Mouse (Mus musculus): Measurements from ENCODE around the gene Tmem86b.

DNA sequence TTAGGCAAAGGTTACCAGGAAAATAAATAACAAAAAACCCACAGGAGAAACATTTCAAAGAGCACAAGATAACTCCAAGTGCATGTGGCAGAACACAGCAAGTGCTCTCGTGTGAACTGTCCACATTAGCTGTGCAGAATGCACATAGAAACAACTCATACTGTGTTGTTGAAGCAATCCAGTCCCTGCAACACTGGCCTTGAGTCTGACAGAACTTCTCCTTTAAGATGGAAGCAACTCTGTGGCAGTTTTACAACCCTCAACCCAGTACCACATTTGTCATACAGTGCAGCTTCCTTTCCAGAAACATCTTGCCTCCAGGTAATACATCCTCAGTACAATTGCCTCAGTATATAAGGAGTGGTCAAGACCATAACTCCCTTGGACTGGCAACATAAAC lies 25.6 kb upstream of the Tmem86b start:
- TF ChIP-seq CTCF (IDR thresholded peaks at IDR 0.05; ENCODE audit: control insufficient read depth, insufficient read depth, insufficient replicate concordance, low read depth, low read length), result no peak
- TF ChIP-seq POLR2A (IDR thresholded peaks at IDR 0.05; ENCODE audit: control insufficient read depth, low read depth, low read length), result no peak
